Comparison of ENCODE assay signal across 7 mouse cellular contexts in genomic region chr2:75831881-75832633, GRCm38 (mm10). TPM values are rescaled to one million over a fixed set of nuclear protein-coding genes. Genes with fewer than 3 reads are reported as not detected.
DNase-seq lines count a peak whose midpoint lies in the region; ATAC-seq lines count a peak whose summit lies in the region.

TSS of gene Agps (plus strand) at chr2:75832177.

- H3K9ac ChIP-seq in intestine, embryonic 16.5 days (ENCODE audit: low read depth, low read length): peak within 1 kb of the TSS; percentile 92
- H3K9ac ChIP-seq in midbrain, embryonic 11.5 days (ENCODE audit: low read length): peak within 1 kb of the TSS; percentile 86

- peak within 1 kb of the TSS; percentile 94 for H3K4me3 ChIP-seq in intestine, embryonic 16.5 days (ENCODE audit: low read length)
- H3K4me3 ChIP-seq in midbrain, embryonic 11.5 days (ENCODE audit: low read depth, low read length): peak within 1 kb of the TSS; percentile 62

- under 1% methylated on average over 86 of the region's 86 CpGs for WGBS in intestine, embryonic 16.5 days
- WGBS in midbrain, embryonic 11.5 days: under 1% methylated on average over 82 of the region's 86 CpGs

- H3K9me3 ChIP-seq in intestine, embryonic 16.5 days (ENCODE audit: control insufficient read depth, low read length): no peaks in the 10 kb centered on the region
- no peaks in the 10 kb centered on the region for H3K9me3 ChIP-seq in midbrain, embryonic 11.5 days (ENCODE audit: control insufficient read depth, low read length)

- H3K4me1 ChIP-seq in intestine, embryonic 16.5 days (ENCODE audit: control insufficient read depth, insufficient read depth, low read length): peaks cover 3% of the 10 kb centered on the region; the same call in 1 of the 2 replicates
- H3K4me1 ChIP-seq in midbrain, embryonic 11.5 days (ENCODE audit: control insufficient read depth, insufficient read depth, low read length): peaks cover 13% of the 10 kb centered on the region

- ATAC-seq in intestine, embryonic 16.5 days: peak; percentile 98
- peak; percentile 97 for ATAC-seq in midbrain, embryonic 11.5 days (ENCODE audit: low FRiP score)

- peak; percentile 87 to 90 for DNase-seq in adrenal gland, adult 18-20 months (ENCODE audit: low spot score in 2 of 2)
- peak; percentile 95 for DNase-seq in embryo, embryonic 11 days
- peak; percentile 80 to 82 for DNase-seq in gastrocnemius, postnatal 36 days
- DNase-seq in left cerebral cortex, postnatal 36 days (ENCODE audit: low spot score in 2 of 2): peak; percentile 89 to 90
- peak; percentile 97 for DNase-seq in midbrain, embryonic 11.5 days (ENCODE audit: low spot score, missing footprints)
- peak; percentile 79 for DNase-seq in skeletal muscle tissue, adult 2 months (ENCODE audit: low read depth, low spot score)

- intact Hi-C loops in gastrocnemius, postnatal 36 days (cut with DNase I): no loop called here
- intact Hi-C loops in left cerebral cortex, postnatal 36 days (cut with DNase I): no loop called here

- peak within 1 kb of the TSS; percentile 81 for H3K27ac ChIP-seq in intestine, embryonic 16.5 days (ENCODE audit: low read length)
- H3K27ac ChIP-seq in midbrain, embryonic 11.5 days (ENCODE audit: low read depth, low read length): peak within 1 kb of the TSS; percentile 52; the same call in 1 of the 2 replicates

- no peaks in the 10 kb centered on the region for H3K27me3 ChIP-seq in intestine, embryonic 16.5 days (replicated peaks; ENCODE audit: control insufficient read depth, insufficient read depth, low read length)
- no peaks in the 10 kb centered on the region for H3K27me3 ChIP-seq in midbrain, embryonic 11.5 days (ENCODE audit: control insufficient read depth, insufficient read depth, low read length)

- H3K4me2 ChIP-seq in intestine, embryonic 16.5 days (ENCODE audit: low read depth, low read length): peak within 1 kb of the TSS; percentile 69
- H3K4me2 ChIP-seq in midbrain, embryonic 11.5 days: peak within 1 kb of the TSS; percentile 58

- H3K36me3 ChIP-seq in intestine, embryonic 16.5 days (ENCODE audit: control insufficient read depth, insufficient read depth, low read length): no peaks in the 10 kb centered on the region
- H3K36me3 ChIP-seq in midbrain, embryonic 11.5 days (ENCODE audit: control insufficient read depth, insufficient read depth, low read length): no peaks in the 10 kb centered on the region

RNA-seq across cellular contexts. Expression of gene Agps, which starts in this region (rescaled TPM):
- total RNA-seq in adrenal gland, adult 18-20 months (2021): 10 to 100 TPM; 28.4 to 34.1 TPM
- 10 to 100 TPM; 21.6 to 24.0 TPM for total RNA-seq in gastrocnemius, postnatal 36 days (2021)
- polyA plus RNA-seq in intestine, embryonic 16.5 days (2015; fragmentation: Nextera tagmentation; extraction: Ambion mirVana): 18.3 and 21.8 TPM in 2 replicates
- 10 to 100 TPM; 36.2 to 40.4 TPM for total RNA-seq in left cerebral cortex, postnatal 36 days (2021)
- polyA plus RNA-seq in midbrain, embryonic 11.5 days (2014; fragmentation: Nextera tagmentation; extraction: Ambion mirVana): 44.0 and 46.3 TPM in 2 replicates

Comparison
In these comparisons a context has a peak if more than half of its experiments do, and no peak if none do; other contexts are left out.
1. Peak in every context shown above with its lines: DNase-seq, ATAC-seq, H3K4me3 ChIP-seq and H3K27ac ChIP-seq.